ENCODE assay signal across 10 mouse cellular contexts in genomic region chr7:105549035-105549434, GRCm38 (mm10). TPM values are rescaled to one million over a fixed set of nuclear protein-coding genes. Genes with fewer than 3 reads are reported as not detected.
DNase-seq lines count a peak whose midpoint lies in the region; ATAC-seq lines count a peak whose summit lies in the region.
"Had no signal": no experiment of that assay in that cellular context is flagged by ENCODE, and none has a peak within 500 bp of the region (broad histone marks: within the 10 kb centered on the region; RNA-seq: fewer than 3 reads in every experiment).

No protein-coding gene starts in this region.

- 46% methylated on average over 6 of the region's 6 CpGs for WGBS in heart, embryonic 12.5 days
- 48% methylated on average over 6 of the region's 6 CpGs for WGBS in midbrain, embryonic 14.5 days
- 45% methylated on average over 6 of the region's 6 CpGs for WGBS in midbrain, embryonic 15.5 days
- 40% methylated on average over 6 of the region's 6 CpGs for WGBS in embryonic facial prominence, embryonic 11.5 days

- H3K4me3 ChIP-seq in heart, embryonic 12.5 days = no peak overlapping the region
- H3K4me3 ChIP-seq in midbrain, embryonic 14.5 days (replicated peaks; ENCODE audit: low read depth, low read length) = no peak overlapping the region
- H3K4me3 ChIP-seq in midbrain, embryonic 15.5 days = no peak overlapping the region
- no peak overlapping the region for H3K4me3 ChIP-seq in embryonic facial prominence, embryonic 11.5 days (ENCODE audit: low read depth, low read length)
- H3K4me3 ChIP-seq: midbrain, embryonic 12.5 days had no signal

- H3K9ac ChIP-seq in heart, embryonic 12.5 days = no peak overlapping the region
- no peak overlapping the region for H3K9ac ChIP-seq in midbrain, embryonic 14.5 days (replicated peaks; ENCODE audit: low read length)
- H3K9ac ChIP-seq in midbrain, embryonic 15.5 days = no peak overlapping the region
- no peak overlapping the region for H3K9ac ChIP-seq in embryonic facial prominence, embryonic 11.5 days (replicated peaks; ENCODE audit: low read length)
- H3K9ac ChIP-seq: midbrain, embryonic 12.5 days had no signal

- no peaks in the 10 kb centered on the region for H3K36me3 ChIP-seq in heart, embryonic 12.5 days
- no peaks in the 10 kb centered on the region for H3K36me3 ChIP-seq in midbrain, embryonic 14.5 days (ENCODE audit: control insufficient read depth, insufficient read depth, low read length)
- no peaks in the 10 kb centered on the region for H3K36me3 ChIP-seq in midbrain, embryonic 15.5 days (replicated peaks)
- H3K36me3 ChIP-seq in embryonic facial prominence, embryonic 11.5 days (replicated peaks; ENCODE audit: control insufficient read depth, insufficient read depth, low read depth, low read length) = no peaks in the 10 kb centered on the region
- H3K36me3 ChIP-seq: midbrain, embryonic 12.5 days had no signal

- no peak overlapping the region for H3K4me2 ChIP-seq in heart, embryonic 12.5 days
- no peak overlapping the region for H3K4me2 ChIP-seq in midbrain, embryonic 14.5 days (ENCODE audit: low read length)
- H3K4me2 ChIP-seq in midbrain, embryonic 15.5 days = no peak overlapping the region
- no peak overlapping the region for H3K4me2 ChIP-seq in embryonic facial prominence, embryonic 11.5 days (ENCODE audit: low read depth, low read length)
- H3K4me2 ChIP-seq: midbrain, embryonic 12.5 days had no signal

- peak; percentile 88 for DNase-seq in heart, adult 11 months
- DNase-seq in midbrain, embryonic 14.5 days = peak; percentile 71
- peak; percentile 86 for DNase-seq in embryonic facial prominence, embryonic 11.5 days (ENCODE audit: low spot score)
- peak; percentile 55 for DNase-seq in retina, embryonic 14.5 days (ENCODE audit: low spot score)
- DNase-seq in thymus, postnatal 0 days (ENCODE audit: low spot score) = no peak
- DNase-seq in adrenal gland, postnatal 36 days = no peak

- H3K4me1 ChIP-seq in heart, embryonic 12.5 days (replicated peaks) = no peaks in the 10 kb centered on the region
- H3K4me1 ChIP-seq in midbrain, embryonic 14.5 days (ENCODE audit: control insufficient read depth, insufficient read depth, low read length) = 0 out of 2 replicates have a peak, but pooled peaks cover 4% of the 10 kb centered on the region
- peaks cover 5% of the 10 kb centered on the region for H3K4me1 ChIP-seq in midbrain, embryonic 15.5 days
- no peaks in the 10 kb centered on the region for H3K4me1 ChIP-seq in embryonic facial prominence, embryonic 11.5 days (ENCODE audit: control insufficient read depth, insufficient read depth, low read length)
- H3K4me1 ChIP-seq: midbrain, embryonic 12.5 days had no signal

- H3K9me3 ChIP-seq in heart, embryonic 12.5 days (replicated peaks) = no peaks in the 10 kb centered on the region
- H3K9me3 ChIP-seq in midbrain, embryonic 14.5 days (ENCODE audit: control insufficient read depth, low read length) = no peaks in the 10 kb centered on the region
- H3K9me3 ChIP-seq in midbrain, embryonic 15.5 days = no peaks in the 10 kb centered on the region
- H3K9me3 ChIP-seq in embryonic facial prominence, embryonic 11.5 days (replicated peaks; ENCODE audit: control insufficient read depth, low read length) = no peaks in the 10 kb centered on the region
- H3K9me3 ChIP-seq: midbrain, embryonic 12.5 days had no signal

- H3K27ac ChIP-seq in heart, embryonic 12.5 days (ENCODE audit: poor library complexity, severe bottlenecking) = no peak overlapping the region
- H3K27ac ChIP-seq in midbrain, embryonic 14.5 days (replicated peaks; ENCODE audit: low read depth, low read length) = no peak overlapping the region
- no peak overlapping the region for H3K27ac ChIP-seq in midbrain, embryonic 15.5 days
- peak overlapping the region; percentile 56; the same call in 1 of the 2 replicates for H3K27ac ChIP-seq in embryonic facial prominence, embryonic 11.5 days (replicated peaks; ENCODE audit: low read depth, low read length)
- H3K27ac ChIP-seq: midbrain, embryonic 12.5 days had no signal

- no peak for ATAC-seq in heart, embryonic 12.5 days (ENCODE audit: insufficient number of reproducible peaks, low FRiP score)
- ATAC-seq in midbrain, embryonic 14.5 days (ENCODE audit: low FRiP score, low TSS enrichment) = no peak
- no peak for ATAC-seq in midbrain, embryonic 15.5 days (replicated peaks)
- peak; percentile 73 for ATAC-seq in embryonic facial prominence, embryonic 11.5 days (replicated peaks; ENCODE audit: insufficient number of reproducible peaks, low FRiP score, low TSS enrichment, low read depth)

- no peaks in the 10 kb centered on the region for H3K27me3 ChIP-seq in heart, embryonic 12.5 days (replicated peaks)
- H3K27me3 ChIP-seq in midbrain, embryonic 14.5 days (ENCODE audit: control insufficient read depth, insufficient read depth, low read length) = no peaks in the 10 kb centered on the region
- no peaks in the 10 kb centered on the region for H3K27me3 ChIP-seq in midbrain, embryonic 15.5 days (replicated peaks)
- no peaks in the 10 kb centered on the region for H3K27me3 ChIP-seq in embryonic facial prominence, embryonic 11.5 days (ENCODE audit: control insufficient read depth, insufficient read depth, low read length)

RNA-seq across cellular contexts. Expression of gene Smpd1, which starts 5.1 kb away (rescaled TPM):
- polyA plus RNA-seq in heart, embryonic 12.5 days (2016; fragmentation: Nextera tagmentation; extraction: Ambion mirVana) = 52.4 and 54.6 TPM in 2 replicates
- polyA plus RNA-seq in midbrain, embryonic 14.5 days (2014; fragmentation: Nextera tagmentation; extraction: Ambion mirVana) = 90.6 and 91.4 TPM in 2 replicates
- 93.0 and 94.6 TPM in 2 replicates for polyA plus RNA-seq in midbrain, embryonic 15.5 days (2015; fragmentation: Nextera tagmentation; extraction: Ambion mirVana)
- 38.5 and 45.2 TPM in 2 replicates for polyA plus RNA-seq in embryonic facial prominence, embryonic 11.5 days (2014; fragmentation: Nextera tagmentation; extraction: Ambion mirVana)
- 24.3 and 25.6 TPM in 2 replicates for polyA plus RNA-seq in thymus, postnatal 0 days (2015; fragmentation: Nextera tagmentation; extraction: Ambion mirVana)
- 10 to 100 TPM; 47.3 to 53.0 TPM for total RNA-seq in adrenal gland, postnatal 36 days (2021)

RNA-seq across cellular contexts. Expression of gene Apbb1, which starts 32.4 kb away (rescaled TPM):
- polyA plus RNA-seq in heart, embryonic 12.5 days (2016; fragmentation: Nextera tagmentation; extraction: Ambion mirVana) = 48.8 and 52.9 TPM in 2 replicates
- 227 and 305 TPM in 2 replicates for polyA plus RNA-seq in midbrain, embryonic 14.5 days (2014; fragmentation: Nextera tagmentation; extraction: Ambion mirVana)
- polyA plus RNA-seq in midbrain, embryonic 15.5 days (2015; fragmentation: Nextera tagmentation; extraction: Ambion mirVana) = 319 and 325 TPM in 2 replicates
- polyA plus RNA-seq in embryonic facial prominence, embryonic 11.5 days (2014; fragmentation: Nextera tagmentation; extraction: Ambion mirVana) = 59.7 and 68.7 TPM in 2 replicates
- 6.5 and 7.7 TPM in 2 replicates for polyA plus RNA-seq in thymus, postnatal 0 days (2015; fragmentation: Nextera tagmentation; extraction: Ambion mirVana)
- total RNA-seq in adrenal gland, postnatal 36 days (2021) = 10 to 100 TPM; 11.4 to 11.5 TPM

RNA-seq across cellular contexts. Expression of gene Hpx, which starts 50.9 kb away (rescaled TPM):
- 0.33 and 1.9 TPM in 2 replicates for polyA plus RNA-seq in heart, embryonic 12.5 days (2016; fragmentation: Nextera tagmentation; extraction: Ambion mirVana)
- polyA plus RNA-seq in midbrain, embryonic 14.5 days (2014; fragmentation: Nextera tagmentation; extraction: Ambion mirVana) = 0.27 and 0.55 TPM in 2 replicates
- 0.18 and 0.41 TPM in 2 replicates for polyA plus RNA-seq in midbrain, embryonic 15.5 days (2015; fragmentation: Nextera tagmentation; extraction: Ambion mirVana)
- polyA plus RNA-seq in embryonic facial prominence, embryonic 11.5 days (2014; fragmentation: Nextera tagmentation; extraction: Ambion mirVana) = 0.14 and 0.59 TPM in 2 replicates
- polyA plus RNA-seq in thymus, postnatal 0 days (2015; fragmentation: Nextera tagmentation; extraction: Ambion mirVana) = 0.35 and 0.74 TPM in 2 replicates
- total RNA-seq in adrenal gland, postnatal 36 days (2021) = 1 to 10 TPM in 1 of 2 experiments, under 1 TPM in 1; 0.23 to 1.6 TPM
- total RNA-seq: common myeloid progenitor, adult 5-6 weeks had no signal

Comparison
In these comparisons a context has a peak if more than half of its experiments do, and no peak if none do; other contexts are left out.
1. DNase-seq: peak in heart, adult 11 months (single experiment), midbrain, embryonic 14.5 days (single experiment), embryonic facial prominence, embryonic 11.5 days (single experiment) and retina, embryonic 14.5 days (single experiment); none in thymus, postnatal 0 days (single experiment) and adrenal gland, postnatal 36 days (0 of 2).